Mouse (Mus musculus) fibroblast of lung, adult 2 months (primary cell): ENCODE measurements at regions not wholly inside any gene's neighbourhood (a gene's known extent, or its start where the extent isn't known, plus 50 kb on each side); places are given as distances from the start of the nearest gene placed in this dataset.

Source experiments
- DNase-seq: peaks from one replicate; pipeline ENCODE4 v3.0.0-alpha.2; 2011; ENCODE audit warnings: low read depth

GRCm38 (mm10) chr19:60032667-60033066 is 89.2 kb upstream of the Rab11fip2 start:
- DNase-seq, result no peak

GRCm38 (mm10) chr19:60030212-60030788 is 86.8 kb upstream of the Rab11fip2 start:
- no peak for DNase-seq

GRCm38 (mm10) chr19:60029720-60030119 is 86.3 kb upstream of the Rab11fip2 start:
- no peak for DNase-seq

- no peak for DNase-seq
Measured at GRCm38 (mm10) chr19:60015614-60016300, 72.3 kb upstream of the Rab11fip2 start.

GRCm38 (mm10) chr19:59995557-59995956 is 52.1 kb upstream of the Rab11fip2 start:
- no peak for DNase-seq
